Mouse (Mus musculus) spleen, adult 2 months (tissue): ENCODE measurements around the gene Madd.

ENCODE experiments used
- CTCF ChIP-seq: fragments of 200-500 bp; IDR thresholded peaks from 2 replicates; pipeline ENCODE4 v1.5.1; 2011; ENCODE audit warnings: mild to moderate bottlenecking, inconsistent platforms; ENCODE audit not compliant: insufficient read depth, insufficient read length, insufficient replicate concordance; ENCODE audit errors: extremely low read depth
- POLR2A ChIP-seq: fragments of 200-500 bp; IDR thresholded peaks from 2 replicates; pipeline ENCODE4 v1.6.1; 2011; ENCODE audit warnings: low read depth, low read length, inconsistent platforms

- TF ChIP-seq POLR2A (no peak), CTCF (no peak)
Measured at GRCm38 (mm10) chr2:91183148-91183513, 506 bp downstream of the Madd start.
